Mouse (Mus musculus) neural tube, embryonic 11.5 days (tissue): ENCODE data around the gene Tor1aip1. TPM values are rescaled to one million over a fixed set of nuclear protein-coding genes. Genes with fewer than 3 reads are reported as not detected.

Source experiments
- ATAC-seq: fragments of 200-750 bp; cut with Nextera tagmentation; 2 replicates; pipeline ENCODE4 v1.8.0; 2017; ENCODE audit warnings: moderate number of reproducible peaks, mild to moderate bottlenecking, moderate TSS enrichment, moderate library complexity; ENCODE audit not compliant: insufficient read depth, low FRiP score, low TSS enrichment
- DNase-seq: peaks from one replicate; pipeline ENCODE4 v3.0.0-alpha.2; 2015; ENCODE audit warnings: low spot score
- H3K27ac ChIP-seq: fragments of 300-500 bp; sonication (generic); 2 replicates; pipeline ENCODE4 v1.5.1; 2014; ENCODE audit warnings: low read depth, mild to moderate bottlenecking, low read length
- H3K27me3 ChIP-seq: fragments of 300-500 bp; sonication (generic); 2 replicates; pipeline ENCODE4 v1.6.1; 2014; ENCODE audit warnings: mild to moderate bottlenecking, low read length, mixed read lengths; ENCODE audit not compliant: control insufficient read depth, insufficient read depth
- H3K36me3 ChIP-seq: fragments of 300-500 bp; sonication (generic); 2 replicates; pipeline ENCODE4 v1.6.1; 2014; ENCODE audit warnings: mild to moderate bottlenecking, low read length, moderate library complexity, mixed read lengths; ENCODE audit not compliant: control insufficient read depth, insufficient read depth
- H3K4me1 ChIP-seq: fragments of 300-500 bp; sonication (generic); 2 replicates; pipeline ENCODE4 v1.6.1; 2014; ENCODE audit warnings: low read length, mixed read lengths; ENCODE audit not compliant: control insufficient read depth, insufficient read depth
- H3K4me2 ChIP-seq: fragments of 300-500 bp; sonication (generic); 2 replicates; pipeline ENCODE4 v1.6.1; 2014; ENCODE audit warnings: low read depth, mild to moderate bottlenecking, moderate library complexity
- H3K4me3 ChIP-seq: fragments of 300-500 bp; sonication (generic); 2 replicates; pipeline ENCODE4 v1.5.1; 2014; ENCODE audit warnings: low read depth, low read length
- H3K9ac ChIP-seq: fragments of 300-500 bp; sonication (generic); 2 replicates; pipeline ENCODE4 v1.6.1; 2014; ENCODE audit warnings: mild to moderate bottlenecking, low read length
- H3K9me3 ChIP-seq: fragments of 300-500 bp; sonication (generic); 2 replicates; pipeline ENCODE4 v1.6.1; 2016; ENCODE audit warnings: low read length; ENCODE audit not compliant: control insufficient read depth
- WGBS: fragments of 180-500 bp; shearing (Covaris S2); extraction: QIAGEN DNeasy Blood & Tissue Kit; methylation state at CpG from one replicate; pipeline ENCODE4 v1.1.7; 2014; 5-methylcytosine and 5-hydroxymethylcytosine counted together
- polyA plus RNA-seq: library from polyadenylated mRNA; unstranded; fragments of >200 nt; fragmentation: Nextera tagmentation; extraction: Ambion mirVana; gene quantifications from 2 replicates; pipeline ENCODE4 v1.2.1, GENCODE M21; 2014

The Tor1aip1 gene
- polyA plus RNA-seq, 1 experiment from 2014 or later, result 32.6 TPM

DNA sequence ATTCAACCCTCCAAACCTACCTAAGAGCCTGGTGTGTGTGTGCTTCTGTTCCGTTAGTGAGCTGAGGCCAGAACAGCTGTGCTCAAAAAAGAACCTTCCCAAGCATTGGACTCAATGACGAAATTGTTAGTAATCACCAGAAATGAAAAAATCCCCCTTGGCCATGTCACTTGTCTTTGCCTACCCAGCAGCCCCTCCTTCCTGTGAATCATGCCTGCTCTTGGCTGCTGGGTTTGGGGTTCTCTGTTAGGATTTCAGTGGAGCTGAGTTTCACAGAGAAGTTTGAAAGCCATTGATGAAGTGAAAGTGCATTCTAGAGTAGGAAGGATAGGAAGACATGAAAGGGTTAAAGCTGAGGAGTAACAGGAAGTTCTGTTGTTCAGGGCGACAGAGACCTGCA is 29.9 kb upstream of the Tor1aip1 start:
- DNase-seq (no peak), ATAC-seq (no peak)
- H3K9me3 ChIP-seq, result no peaks in the 10 kb centered on the region
- H3K9ac ChIP-seq, result no peak overlapping the region
- no peaks in the 10 kb centered on the region for H3K27me3 ChIP-seq
- H3K4me2 ChIP-seq, result no peak overlapping the region
- H3K27ac ChIP-seq, result no peak overlapping the region
- peaks cover 9% of the 10 kb centered on the region for H3K36me3 ChIP-seq
- no peaks in the 10 kb centered on the region for H3K4me1 ChIP-seq
- WGBS, result 63% methylated on average over 3 of the region's 3 CpGs
- H3K4me3 ChIP-seq, result no peak overlapping the region

DNA sequence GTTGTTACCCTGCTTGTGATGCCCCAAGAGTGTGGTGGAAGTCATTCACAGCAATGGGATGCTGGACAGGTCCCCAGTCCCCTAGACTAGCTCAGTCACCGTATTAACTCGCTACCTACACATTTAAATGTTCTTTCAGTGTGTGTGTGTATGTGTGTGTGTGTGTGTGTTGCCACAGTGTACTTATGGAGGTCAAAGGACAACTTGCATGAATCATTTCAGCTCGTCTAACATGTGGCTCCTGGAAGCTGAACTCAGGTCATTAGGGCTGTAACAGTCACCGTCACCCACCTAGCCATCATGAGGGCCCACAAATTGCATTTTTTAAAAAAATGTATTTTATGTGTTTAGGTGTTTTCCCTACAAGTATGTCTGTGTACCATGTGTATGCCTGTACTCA is 25.9 kb upstream of the Tor1aip1 start:
- ATAC-seq (no peak), DNase-seq (no peak)
- H3K9me3 ChIP-seq, result no peaks in the 10 kb centered on the region
- H3K9ac ChIP-seq, result no peak overlapping the region
- no peak overlapping the region for H3K4me2 ChIP-seq
- no peaks in the 10 kb centered on the region for H3K27me3 ChIP-seq
- H3K4me1 ChIP-seq, result no peaks in the 10 kb centered on the region
- H3K36me3 ChIP-seq, result peaks cover 9% of the 10 kb centered on the region
- no peak overlapping the region for H3K27ac ChIP-seq
- no peak overlapping the region for H3K4me3 ChIP-seq
- 89% methylated on average over 4 of the region's 4 CpGs for WGBS

DNA sequence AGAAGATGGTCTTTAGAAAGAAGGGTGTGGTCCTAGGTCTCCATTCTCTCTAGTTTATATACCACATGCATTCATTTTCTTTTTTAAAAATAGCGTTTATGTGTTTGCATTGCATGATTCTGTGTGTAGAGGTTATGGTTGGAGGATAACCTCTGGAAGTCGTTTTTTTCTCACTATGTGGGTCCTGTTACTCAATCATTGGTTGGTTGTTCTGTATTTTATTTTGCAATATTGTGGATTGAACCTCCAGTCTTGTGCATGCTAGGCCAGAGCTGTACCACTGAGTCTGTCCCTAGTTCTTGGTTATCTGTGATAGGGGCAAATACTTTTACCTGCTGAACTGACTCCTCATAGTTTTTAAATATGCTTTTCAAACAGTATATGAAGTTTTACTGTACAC is 21.9 kb upstream of the Tor1aip1 start:
- 92% methylated on average over 2 of the region's 2 CpGs for WGBS
- H3K9me3 ChIP-seq, result no peaks in the 10 kb centered on the region
- peaks cover 2% of the 10 kb centered on the region; the same call in 1 of the 2 replicates for H3K36me3 ChIP-seq
- H3K4me3 ChIP-seq, result no peak overlapping the region
- DNase-seq (no peak), ATAC-seq (no peak)
- no peak overlapping the region for H3K4me2 ChIP-seq
- H3K27me3 ChIP-seq, result no peaks in the 10 kb centered on the region
- no peak overlapping the region for H3K9ac ChIP-seq
- no peak overlapping the region for H3K27ac ChIP-seq
- no peaks in the 10 kb centered on the region for H3K4me1 ChIP-seq

DNA sequence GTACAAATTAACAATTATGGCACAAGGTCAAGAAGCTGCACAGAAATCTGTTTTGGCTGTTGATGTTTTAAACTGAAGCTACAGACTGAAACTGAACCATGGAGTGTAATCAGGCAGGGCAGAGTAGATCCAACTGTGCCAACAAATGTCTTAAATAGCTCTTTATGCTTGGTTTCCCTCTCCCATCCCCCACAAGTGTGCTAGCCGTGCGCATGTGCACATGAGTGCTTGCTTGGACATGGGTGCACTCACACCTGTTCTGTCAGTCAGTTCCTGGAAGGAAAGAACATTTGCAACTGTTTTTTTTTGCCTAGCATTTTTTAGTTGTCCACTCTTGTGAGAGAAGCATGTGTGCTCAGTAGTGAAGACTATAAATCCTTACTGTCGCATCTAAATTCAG is 10.4 kb upstream of the Tor1aip1 start:
- Histone ChIP-seq H3K27ac (no peak overlapping the region), H3K4me3 (no peak overlapping the region), H3K4me1 (peaks cover 2% of the 10 kb centered on the region; the same call in 1 of the 2 replicates), H3K36me3 (peaks cover 4% of the 10 kb centered on the region; the same call in 1 of the 2 replicates), H3K9me3 (no peaks in the 10 kb centered on the region), H3K27me3 (no peaks in the 10 kb centered on the region), H3K9ac (no peak overlapping the region), H3K4me2 (no peak overlapping the region)
- WGBS, result 76% methylated on average over 3 of the region's 3 CpGs
- no peak for DNase-seq
- ATAC-seq, result no peak

DNA sequence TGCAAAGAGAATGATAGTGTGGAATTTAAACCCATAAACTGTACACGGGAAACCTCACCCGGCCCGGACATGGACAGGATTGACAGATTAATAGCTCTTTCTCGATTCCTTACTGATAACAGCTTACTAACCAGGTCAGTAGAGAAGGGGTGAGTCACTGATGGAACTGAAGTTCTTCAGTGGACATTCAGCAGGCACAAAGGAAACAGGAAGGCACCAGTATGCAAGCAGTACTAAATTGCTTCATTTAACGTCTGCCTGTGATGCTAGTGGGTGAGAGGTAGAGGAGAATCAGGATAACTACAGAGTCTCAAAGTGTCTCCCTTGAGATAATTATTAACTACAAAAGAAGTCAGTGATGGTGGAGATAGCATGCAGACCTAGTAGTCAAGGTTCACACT is 7.9 kb upstream of the Tor1aip1 start:
- no peak overlapping the region for H3K9ac ChIP-seq
- H3K4me3 ChIP-seq, result no peak overlapping the region
- no peak for DNase-seq
- H3K36me3 ChIP-seq, result no peaks in the 10 kb centered on the region
- H3K4me1 ChIP-seq, result peaks cover 5% of the 10 kb centered on the region; the same call in 1 of the 2 replicates
- H3K27ac ChIP-seq, result no peak overlapping the region
- H3K27me3 ChIP-seq, result no peaks in the 10 kb centered on the region
- no peaks in the 10 kb centered on the region for H3K9me3 ChIP-seq
- WGBS, result 83% methylated on average over 5 of the region's 5 CpGs
- H3K4me2 ChIP-seq, result no peak overlapping the region
- ATAC-seq, result no peak

DNA sequence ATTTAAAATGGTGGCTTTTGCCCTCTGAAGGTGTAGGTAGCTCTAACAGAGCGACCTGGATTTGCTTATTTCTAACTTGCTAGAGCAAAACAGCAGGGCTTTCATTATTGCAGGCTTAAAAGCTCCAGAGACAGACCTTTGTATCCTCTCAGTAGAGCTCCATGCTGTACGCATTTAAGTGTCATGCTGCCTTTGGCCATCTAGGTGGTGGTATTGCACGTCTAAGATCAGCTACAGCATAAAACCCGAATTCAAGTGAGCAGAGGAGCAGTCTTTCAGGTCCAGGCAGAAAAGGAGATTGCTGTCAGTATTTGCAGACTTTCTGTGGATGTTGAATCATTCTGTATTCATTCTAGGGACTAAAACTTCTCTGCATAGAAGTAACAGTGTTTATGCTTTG is 6.7 kb upstream of the Tor1aip1 start:
- 29% methylated on average over 4 of the region's 4 CpGs for WGBS
- DNase-seq, result peak; percentile 63
- no peaks in the 10 kb centered on the region for H3K36me3 ChIP-seq

DNA sequence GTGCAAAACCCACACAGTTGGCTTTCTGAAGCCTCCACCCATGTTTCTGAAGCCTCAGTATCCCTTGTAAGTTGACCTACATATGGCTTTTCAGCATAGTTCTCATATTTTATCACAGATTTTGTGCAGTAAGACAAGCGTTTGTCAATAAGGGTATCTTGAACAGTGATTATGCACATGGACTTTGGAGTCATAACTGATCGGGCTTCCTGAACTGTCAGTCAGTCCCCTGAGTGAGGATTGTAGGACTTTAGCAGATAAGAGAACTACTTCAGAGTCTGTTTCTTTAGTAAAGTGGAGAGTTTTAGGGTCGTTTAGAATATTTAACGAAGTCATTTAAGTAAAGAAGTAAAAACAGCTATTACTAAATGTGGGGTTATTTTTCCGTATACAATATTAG is 6.2 kb upstream of the Tor1aip1 start:
- Histone ChIP-seq H3K27me3 (no peaks in the 10 kb centered on the region), H3K9me3 (no peaks in the 10 kb centered on the region), H3K27ac (no peak overlapping the region), H3K4me3 (no peak overlapping the region), H3K9ac (no peak overlapping the region), H3K4me1 (peaks cover 5% of the 10 kb centered on the region; the same call in 1 of the 2 replicates), H3K36me3 (no peaks in the 10 kb centered on the region), H3K4me2 (no peak overlapping the region)
- WGBS, result 95% methylated on average over 5 of the region's 5 CpGs
- ATAC-seq (no peak), DNase-seq (no peak)

More for the DNA sequence above, 6.7 kb upstream of the Tor1aip1 start:
- peaks cover 5% of the 10 kb centered on the region; the same call in 1 of the 2 replicates for H3K4me1 ChIP-seq
- H3K4me2 ChIP-seq, result no peak overlapping the region
- H3K27ac ChIP-seq, result no peak overlapping the region
- no peaks in the 10 kb centered on the region for H3K27me3 ChIP-seq
- no peaks in the 10 kb centered on the region for H3K9me3 ChIP-seq
- no peak overlapping the region for H3K4me3 ChIP-seq
- no peak overlapping the region for H3K9ac ChIP-seq
- no peak for ATAC-seq

DNA sequence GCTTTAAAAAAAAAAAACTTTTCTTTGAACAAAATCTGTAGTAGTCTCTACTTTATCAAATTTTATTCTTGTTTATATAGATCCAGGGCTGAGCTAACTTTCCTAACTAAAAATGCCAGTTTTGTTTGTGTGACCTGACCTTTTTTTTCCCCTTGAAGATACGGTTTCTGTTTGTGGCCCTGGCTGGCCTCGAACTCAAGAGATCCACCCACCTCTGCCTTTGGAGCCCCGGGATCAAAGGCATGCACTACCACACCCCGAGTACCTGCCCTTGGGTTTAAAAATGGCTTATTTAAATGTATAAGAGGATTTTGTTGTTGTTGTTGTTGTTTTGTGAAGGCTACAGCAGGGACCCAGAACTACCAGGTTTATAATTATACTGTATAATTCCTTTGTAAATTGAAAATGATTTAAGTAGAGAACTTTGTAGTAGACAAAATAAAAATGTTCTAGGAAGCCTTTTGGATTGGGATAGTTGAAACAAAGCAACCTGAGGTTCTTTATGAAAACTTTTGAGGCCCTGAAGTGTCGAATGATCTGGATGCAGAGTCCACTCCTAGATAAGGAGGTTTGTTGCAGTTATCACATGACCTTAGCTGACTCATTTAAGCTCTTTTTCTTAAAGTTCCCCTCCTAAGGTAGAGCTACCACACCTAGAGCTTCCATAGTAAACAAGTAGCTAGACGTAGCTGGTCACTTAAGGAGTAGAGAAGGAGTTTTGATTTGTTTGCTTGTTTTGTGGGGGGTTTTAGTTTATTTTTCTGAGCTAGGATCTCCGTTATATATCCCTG is 5.4 kb upstream of the Tor1aip1 start:
- H3K27me3 ChIP-seq, result no peaks in the 10 kb centered on the region
- H3K36me3 ChIP-seq, result no peaks in the 10 kb centered on the region
- peak overlapping the region; percentile 52 for H3K4me2 ChIP-seq
- ATAC-seq (no peak), DNase-seq (no peak)
- WGBS, result 48% methylated on average over 7 of the region's 7 CpGs
- no peak overlapping the region for H3K27ac ChIP-seq
- H3K4me1 ChIP-seq, result peaks cover 5% of the 10 kb centered on the region; the same call in 1 of the 2 replicates
- H3K9ac ChIP-seq, result no peak overlapping the region
- H3K4me3 ChIP-seq, result peak overlapping the region; percentile 26
- H3K9me3 ChIP-seq, result no peaks in the 10 kb centered on the region
